Mouse (Mus musculus) limb, embryonic 14.5 days (tissue): Measurements from ENCODE around the gene Trappc2l. TPM values are rescaled to one million over a fixed set of nuclear protein-coding genes. Genes with fewer than 3 reads are reported as not detected.
A peak's percentile ranks its signal among the peaks of the same experiment; 100 is the strongest.

ENCODE experiments used
- ATAC-seq: fragments of 200-750 bp; cut with Nextera tagmentation; 2 replicates; pipeline ENCODE4 v1.8.0; 2017; ENCODE audit warnings: low read depth, moderate number of reproducible peaks, moderate TSS enrichment; ENCODE audit not compliant: low FRiP score
- DNase-seq: peaks from one replicate; pipeline ENCODE4 v3.0.0-alpha.2; 2015; ENCODE audit warnings: low spot score
- H3K27ac ChIP-seq: fragments of 300-500 bp; sonication (generic); replicated peaks from 2 replicates; pipeline ENCODE4 v1.5.1; 2014; ENCODE audit warnings: low read depth, mild to moderate bottlenecking, low read length, moderate library complexity, mixed read lengths
- H3K27me3 ChIP-seq: fragments of 300-500 bp; sonication (generic); 2 replicates; pipeline ENCODE4 v1.6.1; 2014; ENCODE audit warnings: low read length, mixed read lengths; ENCODE audit not compliant: control insufficient read depth, insufficient read depth
- H3K36me3 ChIP-seq: fragments of 300-500 bp; sonication (generic); 2 replicates; pipeline ENCODE4 v1.6.1; 2014; ENCODE audit warnings: mild to moderate bottlenecking, low read length, moderate library complexity, mixed read lengths; ENCODE audit not compliant: control insufficient read depth, insufficient read depth
- H3K4me1 ChIP-seq: fragments of 300-500 bp; sonication (generic); 2 replicates; pipeline ENCODE4 v1.6.1; 2014; ENCODE audit warnings: antibody characterized with exemption, low read length, mixed read lengths; ENCODE audit not compliant: control insufficient read depth, insufficient read depth
- H3K4me2 ChIP-seq: fragments of 300-500 bp; sonication (generic); replicated peaks from 2 replicates; pipeline ENCODE4 v1.6.1; 2014; ENCODE audit warnings: low read depth, mild to moderate bottlenecking, low read length, moderate library complexity; ENCODE audit not compliant: severe bottlenecking
- H3K4me3 ChIP-seq: fragments of 300-500 bp; sonication (generic); replicated peaks from 2 replicates; pipeline ENCODE4 v1.5.1; 2014; ENCODE audit warnings: low read length
- H3K9ac ChIP-seq: fragments of 300-500 bp; sonication (generic); 2 replicates; pipeline ENCODE4 v1.6.1; 2014; ENCODE audit warnings: mild to moderate bottlenecking, low read depth, low read length, moderate library complexity; ENCODE audit not compliant: severe bottlenecking
- H3K9me3 ChIP-seq: fragments of 300-500 bp; sonication (generic); 2 replicates; pipeline ENCODE4 v1.6.1; 2016; ENCODE audit warnings: low read length; ENCODE audit not compliant: control insufficient read depth
- POLR2A ChIP-seq: fragments of 200-500 bp; IDR thresholded peaks from 2 replicates; pipeline ENCODE4 v1.8.0; 2012; ENCODE audit warnings: inconsistent platforms, mild to moderate bottlenecking, moderate library complexity, borderline replicate concordance; ENCODE audit not compliant: insufficient read depth, insufficient read length; ENCODE audit errors: extremely low read depth
- whole genome bisulfite sequencing: fragments of 180-500 bp; shearing (Covaris S2); extraction: QIAGEN DNeasy Blood & Tissue Kit; methylation state at CpG from one replicate; pipeline ENCODE4 v1.1.7; 2014; 5-methylcytosine and 5-hydroxymethylcytosine counted together
- polyA plus RNA-seq, 2 experiments: library from polyadenylated mRNA; depleted of rRNA in 1 of 2; stranded (reverse) in 1 of 2; unstranded in 1 of 2; fragments of >200 nt; fragmentation: Nextera tagmentation in 1 of 2; extraction: Ambion mirVana in 1 of 2; gene quantifications; 2 replicates each; pipeline versions ENCODE4 v1.2.1 to v1.2.3; 2012 to 2014

Gene Trappc2l
- polyA plus RNA-seq, 2 experiments: 70.2 to 129 TPM

DNA sequence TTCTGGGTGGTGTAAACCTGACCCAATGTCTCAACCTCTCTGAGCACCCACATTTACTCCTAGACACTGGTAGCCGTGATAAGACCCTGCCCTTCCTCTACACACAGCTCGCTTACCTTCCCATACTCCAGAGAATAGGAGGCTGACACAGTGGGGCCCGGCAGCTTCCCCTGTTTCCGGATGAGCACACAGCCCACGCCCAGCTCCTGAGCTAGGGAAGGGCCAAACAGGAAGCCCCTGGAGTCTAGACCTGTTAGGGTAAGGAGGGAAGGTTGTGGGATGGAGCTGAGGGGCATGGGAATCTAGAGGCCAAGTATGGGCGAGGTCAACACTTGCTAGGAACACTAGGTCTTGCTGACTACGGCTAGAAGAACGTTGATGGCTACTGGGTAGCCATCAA is 36.2 kb upstream of the Trappc2l start:
- Histone ChIP-seq H3K4me3 (peak overlapping the region; percentile 76; the same call in 1 of the 2 replicates), H3K4me1 (peaks cover 39% of the 10 kb centered on the region), H3K36me3 (peaks cover 48% of the 10 kb centered on the region), H3K9ac (peak overlapping the region; percentile 89; the same call in 1 of the 2 replicates), H3K9me3 (no peaks in the 10 kb centered on the region), H3K27me3 (no peaks in the 10 kb centered on the region), H3K27ac (no peak overlapping the region), H3K4me2 (peak overlapping the region; percentile 79)
- DNase-seq (no peak), ATAC-seq (no peak)
- WGBS: 75% methylated on average over 8 of the region's 8 CpGs
- no peak for TF ChIP-seq POLR2A

DNA sequence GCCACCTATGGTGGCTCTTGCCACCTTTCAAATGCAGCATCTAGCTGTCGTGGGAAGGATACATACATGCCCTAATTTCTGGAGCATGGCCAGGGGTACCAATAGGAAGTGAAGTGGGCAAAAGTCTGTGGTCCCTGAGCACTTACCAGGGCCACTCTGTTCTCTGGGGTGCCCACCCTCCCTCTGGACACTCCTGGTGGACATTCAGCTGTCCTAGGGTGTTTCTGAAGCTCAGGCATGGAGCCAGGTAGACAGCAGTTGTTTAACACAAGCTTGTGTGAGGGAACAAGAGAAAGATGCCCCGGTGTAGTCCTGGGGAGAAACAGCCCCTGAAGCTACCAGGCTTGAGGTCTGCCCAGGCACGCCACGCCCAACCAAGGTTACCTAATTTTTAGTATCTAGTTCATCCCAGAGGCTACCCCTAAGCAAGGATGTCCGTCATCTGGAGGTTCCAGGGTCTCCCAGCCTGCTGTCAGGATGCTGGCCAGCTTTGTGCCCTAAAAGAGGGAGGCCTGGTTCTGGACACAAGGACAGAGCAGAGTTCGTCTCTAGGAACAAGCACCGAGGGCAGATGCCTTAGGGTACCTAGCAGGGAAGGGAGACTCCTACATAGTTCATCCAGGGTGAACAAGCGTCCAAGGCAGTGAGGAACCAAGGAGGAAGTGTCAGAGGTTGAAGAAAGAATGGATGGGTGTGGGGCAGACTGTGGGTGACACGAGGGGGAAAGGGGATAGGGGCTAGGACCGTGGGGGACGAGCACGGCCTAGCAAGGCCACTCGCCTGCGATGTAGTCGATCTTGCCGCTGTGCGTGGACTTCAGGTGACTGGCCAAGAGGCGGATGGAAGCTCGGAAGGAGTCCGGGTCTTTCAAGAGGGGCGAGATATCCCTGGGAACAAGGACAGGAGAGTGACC is 35.4 kb upstream of the Trappc2l start:
- H3K9ac ChIP-seq: peak overlapping the region; percentile 89
- DNase-seq (no peak), ATAC-seq (no peak)
- WGBS: 12% methylated on average over 21 of the region's 21 CpGs
- peaks cover 41% of the 10 kb centered on the region for H3K36me3 ChIP-seq
- peak overlapping the region; percentile 70 for H3K27ac ChIP-seq
- no peaks in the 10 kb centered on the region for H3K9me3 ChIP-seq
- no peaks in the 10 kb centered on the region for H3K27me3 ChIP-seq
- no peak for TF ChIP-seq POLR2A
- peaks cover 43% of the 10 kb centered on the region for H3K4me1 ChIP-seq
- H3K4me2 ChIP-seq: peak overlapping the region; percentile 79
- H3K4me3 ChIP-seq: peak overlapping the region; percentile 76

DNA sequence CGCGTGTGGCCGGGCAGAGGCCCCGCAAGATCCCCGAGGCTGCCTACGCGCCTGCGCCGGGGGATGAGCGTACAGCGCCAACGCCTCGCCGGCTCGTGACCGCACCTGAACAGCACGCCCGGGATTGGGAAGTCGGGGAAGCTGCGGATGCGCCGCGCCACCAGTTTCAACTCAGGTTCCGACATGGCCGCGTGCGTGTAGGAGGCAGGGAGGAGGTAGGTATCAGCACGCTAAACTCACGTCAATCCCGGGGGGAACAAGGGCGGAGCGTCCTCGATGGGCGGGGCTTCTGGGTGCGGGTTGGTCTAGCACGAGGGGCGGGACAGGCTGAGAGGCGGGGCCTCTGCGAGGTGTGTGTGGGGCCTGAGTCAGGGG is 34.8 kb upstream of the Trappc2l start, which contains the start of gene Aprt:
TSS of gene Aprt (minus strand) at position 262 of the 375 bp plus-strand sequence.
- DNase-seq (peak; percentile 94), ATAC-seq (peak; percentile 93)
- H3K9ac ChIP-seq: peak within 1 kb of the TSS; percentile 89
- H3K4me1 ChIP-seq: peaks cover 46% of the 10 kb centered on the region
- peaks cover 35% of the 10 kb centered on the region for H3K36me3 ChIP-seq
- 0 out of 2 replicates have a peak, but pooled peaks have one; percentile 26 for TF ChIP-seq POLR2A
- peak within 1 kb of the TSS; percentile 70 for H3K27ac ChIP-seq
- H3K9me3 ChIP-seq: no peaks in the 10 kb centered on the region
- H3K4me3 ChIP-seq: peak within 1 kb of the TSS; percentile 76
- H3K4me2 ChIP-seq: peak within 1 kb of the TSS; percentile 79
- under 1% methylated on average over 33 of the region's 39 CpGs for WGBS
- no peaks in the 10 kb centered on the region for H3K27me3 ChIP-seq

DNA sequence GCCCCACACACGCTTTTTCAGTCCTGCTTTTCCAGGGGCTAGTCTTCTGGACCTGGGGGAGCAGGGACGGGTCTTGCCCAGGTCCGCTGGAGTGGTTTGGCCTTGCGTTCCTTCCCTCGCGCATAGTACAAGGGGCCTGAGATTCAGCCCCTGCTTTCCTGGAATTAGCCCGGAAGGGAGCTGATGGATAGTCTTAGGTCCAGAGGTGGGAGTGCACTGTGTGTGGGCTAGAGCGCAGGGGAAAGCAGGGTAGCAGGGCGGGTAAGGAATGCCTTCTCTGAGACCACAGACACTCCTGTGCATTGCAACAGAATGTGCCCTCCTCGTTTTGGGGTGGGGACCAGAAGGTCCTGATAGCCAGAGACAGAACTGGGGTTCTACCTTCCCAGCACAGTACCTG is 34.3 kb upstream of the Trappc2l start:
- Histone ChIP-seq H3K4me3 (peak overlapping the region; percentile 76), H3K27ac (peak overlapping the region; percentile 50; the same call in 1 of the 2 replicates), H3K4me2 (peak overlapping the region; percentile 79; the same call in 1 of the 2 replicates), H3K4me1 (peaks cover 46% of the 10 kb centered on the region), H3K9me3 (no peaks in the 10 kb centered on the region), H3K36me3 (peaks cover 30% of the 10 kb centered on the region), H3K27me3 (no peaks in the 10 kb centered on the region), H3K9ac (no peak overlapping the region)
- ATAC-seq (peak; percentile 0; the same call in 1 of the 2 replicates), DNase-seq (no peak)
- TF ChIP-seq POLR2A: no peak
- 36% methylated on average over 10 of the region's 10 CpGs for whole genome bisulfite sequencing

DNA sequence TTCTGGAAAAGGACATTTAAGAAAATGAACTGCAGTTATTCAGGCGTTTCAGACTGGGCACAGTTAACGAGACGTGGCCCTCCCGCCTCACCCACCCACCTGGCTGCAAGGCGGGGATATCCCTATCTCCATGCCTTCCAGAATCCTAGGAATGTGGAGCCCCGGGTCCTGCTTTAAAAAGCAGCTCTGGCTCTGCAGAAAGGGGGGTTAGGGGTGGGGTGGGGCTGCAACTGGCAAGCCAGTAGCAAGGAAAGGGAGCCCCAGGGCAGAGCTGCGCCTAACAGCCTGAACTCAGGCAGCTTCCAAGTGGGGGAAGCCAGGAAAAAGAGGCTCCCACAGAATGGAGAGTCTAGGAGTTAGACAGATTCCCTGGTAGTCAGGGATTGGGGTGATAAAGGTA is 32.2 kb upstream of the Trappc2l start:
- ATAC-seq: 0 out of 2 replicates have a peak, but pooled peaks have one; percentile 23
- 0 out of 2 replicates have a peak overlapping the region, but pooled peaks have one; percentile 3 for H3K4me2 ChIP-seq
- peak overlapping the region; percentile 58 for H3K27ac ChIP-seq
- H3K9ac ChIP-seq: no peak overlapping the region
- no peaks in the 10 kb centered on the region for H3K9me3 ChIP-seq
- no peak for TF ChIP-seq POLR2A
- H3K4me3 ChIP-seq: no peak overlapping the region
- no peaks in the 10 kb centered on the region for H3K27me3 ChIP-seq
- 7% methylated on average over 7 of the region's 7 CpGs for WGBS
- peaks cover 10% of the 10 kb centered on the region; the same call in 1 of the 2 replicates for H3K36me3 ChIP-seq
- H3K4me1 ChIP-seq: peaks cover 46% of the 10 kb centered on the region
- peak; percentile 62 for DNase-seq
